In the genomic region with DNA sequence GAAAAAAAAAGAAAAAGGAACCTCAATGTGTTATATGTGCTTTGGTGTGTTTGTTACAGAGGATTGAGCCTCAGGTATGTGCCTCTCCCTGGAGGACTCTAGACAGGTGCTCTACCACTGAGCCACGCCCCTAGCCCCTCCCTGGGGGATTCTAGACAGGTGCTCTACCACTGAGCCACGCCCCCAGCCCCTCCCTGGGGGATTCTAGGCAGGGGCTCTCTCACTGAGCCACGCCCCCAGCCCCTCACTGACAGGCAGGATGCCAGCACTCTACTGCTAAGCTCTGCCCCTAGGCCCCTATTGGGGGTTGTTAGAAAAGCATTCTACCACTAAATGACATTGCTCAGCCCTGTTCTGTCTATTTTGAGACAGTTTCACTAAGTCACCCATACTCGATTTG, we compare ENCODE assay signal across 21 mouse cellular contexts. TPM values are rescaled to one million over a fixed set of nuclear protein-coding genes. Genes with fewer than 3 reads are reported as not detected.
DNase-seq lines count a peak whose midpoint lies in the region; ATAC-seq lines count a peak whose summit lies in the region.
"Had no signal": no experiment of that assay in that cellular context is flagged by ENCODE, and none has a peak within 500 bp of the region (broad histone marks: within the 10 kb centered on the region; RNA-seq: fewer than 3 reads in every experiment).

No protein-coding gene starts in this region.

- peak; percentile 92 for DNase-seq in heart, adult 11 months
- no peak for DNase-seq in heart, adult 9 months (ENCODE audit: low spot score in 2 of 2)
- DNase-seq in kidney, postnatal 36 days, result no peak
- no peak for DNase-seq in midbrain, embryonic 10.5 days (ENCODE audit: low spot score)
- DNase-seq in midbrain, embryonic 14.5 days, result no peak
- DNase-seq in splenic B cell, adult 2 months (ENCODE audit: low read depth, low spot score), result peak; percentile 18
- DNase-seq in layer of hippocampus, adult 8-10 months (ENCODE audit: low spot score in 2 of 2), result no peak
- DNase-seq: cerebellum, adult 9-10 months; left cerebral cortex, postnatal 4 days; retina, postnatal 1 day; right cerebral cortex, postnatal 25 days; thymus, adult 2 months had no signal

- H3K27ac ChIP-seq in kidney, embryonic 15.5 days, result 0 out of 2 replicates have a peak overlapping the region, but pooled peaks have one; percentile 59
- peak overlapping the region; percentile 86 for H3K27ac ChIP-seq in midbrain, embryonic 10.5 days (replicated peaks)
- H3K27ac ChIP-seq in midbrain, embryonic 14.5 days (replicated peaks; ENCODE audit: low read depth, low read length), result no peak overlapping the region; the same call in 1 of the 2 replicates
- H3K27ac ChIP-seq: gastrocnemius, adult 2 months; left cerebral cortex, adult 2 months; limb, embryonic 15.5 days; neural tube, embryonic 13.5 days; stomach, embryonic 15.5 days had no signal

- peaks cover 60% of the 10 kb centered on the region for H3K4me1 ChIP-seq in kidney, embryonic 15.5 days
- H3K4me1 ChIP-seq in midbrain, embryonic 10.5 days, result peaks cover 51% of the 10 kb centered on the region
- peaks cover 21% of the 10 kb centered on the region for H3K4me1 ChIP-seq in midbrain, embryonic 14.5 days (ENCODE audit: control insufficient read depth, insufficient read depth, low read length)

- no peak overlapping the region for H3K9ac ChIP-seq in kidney, embryonic 15.5 days
- no peak overlapping the region for H3K9ac ChIP-seq in midbrain, embryonic 14.5 days (replicated peaks; ENCODE audit: low read length)
- H3K9ac ChIP-seq: limb, embryonic 15.5 days; neural tube, embryonic 13.5 days; stomach, embryonic 15.5 days had no signal

- H3K27me3 ChIP-seq in kidney, embryonic 15.5 days, result no peaks in the 10 kb centered on the region
- H3K27me3 ChIP-seq in midbrain, embryonic 10.5 days (ENCODE audit: low read depth, poor library complexity, severe bottlenecking), result peaks cover 5% of the 10 kb centered on the region
- H3K27me3 ChIP-seq in midbrain, embryonic 14.5 days (ENCODE audit: control insufficient read depth, insufficient read depth, low read length), result no peaks in the 10 kb centered on the region
- no peaks in the 10 kb centered on the region for H3K27me3 ChIP-seq in splenic B cell, adult 2 months (ENCODE audit: control insufficient read depth, insufficient read depth, low read length, poor library complexity, severe bottlenecking)
- H3K27me3 ChIP-seq: limb, embryonic 15.5 days; neural tube, embryonic 13.5 days; stomach, embryonic 15.5 days had no signal

- H3K9me3 ChIP-seq in kidney, embryonic 15.5 days (replicated peaks), result no peaks in the 10 kb centered on the region
- no peaks in the 10 kb centered on the region for H3K9me3 ChIP-seq in midbrain, embryonic 10.5 days (replicated peaks)
- no peaks in the 10 kb centered on the region for H3K9me3 ChIP-seq in midbrain, embryonic 14.5 days (ENCODE audit: control insufficient read depth, low read length)
- H3K9me3 ChIP-seq: limb, embryonic 15.5 days; neural tube, embryonic 13.5 days; stomach, embryonic 15.5 days had no signal

- no peak overlapping the region for H3K4me2 ChIP-seq in kidney, embryonic 15.5 days
- no peak overlapping the region for H3K4me2 ChIP-seq in midbrain, embryonic 14.5 days (ENCODE audit: low read length)
- H3K4me2 ChIP-seq: heart, embryonic 11.5 days; limb, embryonic 15.5 days; neural tube, embryonic 13.5 days; stomach, embryonic 15.5 days had no signal

- ATAC-seq in kidney, embryonic 15.5 days (replicated peaks; ENCODE audit: low FRiP score), result no peak
- ATAC-seq in midbrain, embryonic 14.5 days (ENCODE audit: low FRiP score, low TSS enrichment), result no peak
- ATAC-seq: midbrain, embryonic 16.5 days had no signal

- no peak overlapping the region for H3K4me3 ChIP-seq in kidney, embryonic 15.5 days (replicated peaks)
- no peak overlapping the region for H3K4me3 ChIP-seq in midbrain, embryonic 10.5 days
- H3K4me3 ChIP-seq in midbrain, embryonic 14.5 days (replicated peaks; ENCODE audit: low read depth, low read length), result no peak overlapping the region
- H3K4me3 ChIP-seq: gastrocnemius, adult 2 months; left cerebral cortex, adult 2 months; limb, embryonic 15.5 days; myocyte; neural tube, embryonic 13.5 days; stomach, embryonic 15.5 days had no signal

- H3K36me3 ChIP-seq in kidney, embryonic 15.5 days, result no peaks in the 10 kb centered on the region
- H3K36me3 ChIP-seq in midbrain, embryonic 10.5 days, result no peaks in the 10 kb centered on the region
- no peaks in the 10 kb centered on the region for H3K36me3 ChIP-seq in midbrain, embryonic 14.5 days (ENCODE audit: control insufficient read depth, insufficient read depth, low read length)
- H3K36me3 ChIP-seq in splenic B cell, adult 2 months (ENCODE audit: control insufficient read depth, insufficient read depth, low read length, poor library complexity, severe bottlenecking), result no peaks in the 10 kb centered on the region
- H3K36me3 ChIP-seq: limb, embryonic 15.5 days; neural tube, embryonic 13.5 days; stomach, embryonic 15.5 days had no signal

- 73% methylated on average over 4 of the region's 4 CpGs for WGBS in kidney, embryonic 15.5 days
- 63% methylated on average over 4 of the region's 4 CpGs for WGBS in midbrain, embryonic 10.5 days
- WGBS in midbrain, embryonic 14.5 days, result 68% methylated on average over 4 of the region's 4 CpGs

RNA-seq across cellular contexts. Expression of gene Por, which starts 2.7 kb away (rescaled TPM):
- polyA plus RNA-seq in kidney, embryonic 15.5 days (2015; fragmentation: Nextera tagmentation; extraction: Ambion mirVana), result 78.2 and 89.0 TPM in 2 replicates
- polyA plus RNA-seq in midbrain, embryonic 10.5 days (2016; fragmentation: Nextera tagmentation; extraction: Ambion mirVana), result 114 and 145 TPM in 2 replicates
- 96.8 and 106 TPM in 2 replicates for polyA plus RNA-seq in midbrain, embryonic 14.5 days (2014; fragmentation: Nextera tagmentation; extraction: Ambion mirVana)
- total RNA-seq in layer of hippocampus, adult 8-10 months (2022), result 100 to 1,000 TPM in 3 of 4 experiments, 10 to 100 TPM in 1; 93.4 to 111 (median 107) TPM

RNA-seq across cellular contexts. Expression of gene Rhbdd2, which starts 40.1 kb away (rescaled TPM):
- 45.9 and 51.9 TPM in 2 replicates for polyA plus RNA-seq in kidney, embryonic 15.5 days (2015; fragmentation: Nextera tagmentation; extraction: Ambion mirVana)
- polyA plus RNA-seq in midbrain, embryonic 10.5 days (2016; fragmentation: Nextera tagmentation; extraction: Ambion mirVana), result 61.9 and 65.4 TPM in 2 replicates
- 94.0 and 99.5 TPM in 2 replicates for polyA plus RNA-seq in midbrain, embryonic 14.5 days (2014; fragmentation: Nextera tagmentation; extraction: Ambion mirVana)
- 10 to 100 TPM; 80.8 to 90.5 (median 88.2) TPM for total RNA-seq in layer of hippocampus, adult 8-10 months (2022)

Comparison
In these comparisons a context has a peak if more than half of its experiments do, and no peak if none do; other contexts are left out.
1. DNase-seq: peak in heart, adult 11 months (single experiment) and splenic B cell, adult 2 months (single experiment); none in heart, adult 9 months (0 of 2), kidney, postnatal 36 days (0 of 2), midbrain, embryonic 10.5 days (single experiment), midbrain, embryonic 14.5 days (single experiment) and layer of hippocampus, adult 8-10 months (0 of 2).